Mouse (Mus musculus): ENCODE results near the gene Icam1.
"Not testable (repeated sequence)": the region's sequence is repeated elsewhere in the genome, so short reads cannot be mapped to it uniquely, and the experiment has no call there.

- not testable (repeated sequence) for TF ChIP-seq CTCF (IDR thresholded peaks at IDR 0.05; ENCODE audit: low read depth, low read length); POLR2AphosphoS5 (IDR thresholded peaks at IDR 0.05; ENCODE audit: insufficient replicate concordance, low read depth, low read length); GATA2 (IDR thresholded peaks at IDR 0.05; ENCODE audit: borderline replicate concordance, low read depth, low read length); GATA1 (IDR thresholded peaks at IDR 0.05; ENCODE audit: borderline replicate concordance, low read length)
These were observed 4.7 kb upstream of the Icam1 start for GRCm38 (mm10) chr9:21010939-21011541.

All from G1E (cell line).